Mouse (Mus musculus) kidney, embryonic 14.5 days (tissue): Measurements from ENCODE around the gene Sdccag8. TPM values are rescaled to one million over a fixed set of nuclear protein-coding genes. Genes with fewer than 3 reads are reported as not detected.

Experiments used
- ATAC-seq: fragments of 200-750 bp; cut with Nextera tagmentation; 2 replicates; pipeline ENCODE4 v1.8.0; 2017; ENCODE audit warnings: moderate number of reproducible peaks, mild to moderate bottlenecking, moderate TSS enrichment, moderate library complexity; ENCODE audit not compliant: low FRiP score, low TSS enrichment
- H3K27ac ChIP-seq: fragments of 300-500 bp; sonication (generic); 2 replicates; pipeline ENCODE4 v1.5.1; 2014; ENCODE audit warnings: low read depth, mild to moderate bottlenecking, low read length, moderate library complexity, mixed read lengths
- H3K27me3 ChIP-seq: fragments of 300-500 bp; sonication (generic); 2 replicates; pipeline ENCODE4 v1.6.1; 2014; ENCODE audit warnings: mild to moderate bottlenecking, low read length; ENCODE audit not compliant: control insufficient read depth, insufficient read depth
- H3K36me3 ChIP-seq: fragments of 300-500 bp; sonication (generic); 2 replicates; pipeline ENCODE4 v1.6.1; 2014; ENCODE audit warnings: low read length, mixed read lengths; ENCODE audit not compliant: control insufficient read depth, insufficient read depth
- H3K4me1 ChIP-seq: fragments of 300-500 bp; sonication (generic); 2 replicates; pipeline ENCODE4 v1.6.1; 2014; ENCODE audit warnings: low read length, mixed read lengths; ENCODE audit not compliant: control insufficient read depth, insufficient read depth
- H3K4me2 ChIP-seq: fragments of 300-500 bp; sonication (generic); replicated peaks from 2 replicates; pipeline ENCODE4 v1.6.1; 2014; ENCODE audit warnings: low read depth, mild to moderate bottlenecking, low read length
- H3K4me3 ChIP-seq: fragments of 300-500 bp; sonication (generic); 2 replicates; pipeline ENCODE4 v1.5.1; 2014; ENCODE audit warnings: mild to moderate bottlenecking, low read length
- H3K9ac ChIP-seq: fragments of 300-500 bp; sonication (generic); 2 replicates; pipeline ENCODE4 v1.6.1; 2014; ENCODE audit warnings: low read depth, mild to moderate bottlenecking, low read length, moderate library complexity
- H3K9me3 ChIP-seq: fragments of 300-500 bp; sonication (generic); 2 replicates; pipeline ENCODE4 v1.6.1; 2016; ENCODE audit warnings: low read length; ENCODE audit not compliant: control insufficient read depth
- WGBS: fragments of 180-500 bp; shearing (Covaris S2); extraction: QIAGEN DNeasy Blood & Tissue Kit; methylation state at CpG from one replicate; pipeline ENCODE4 v1.1.7; 2014; 5-methylcytosine and 5-hydroxymethylcytosine counted together
- microRNA counts: library from miRNA; unstranded; fragments of <30 nt; microRNA quantifications from one replicate; lab custom pipeline; 2017
- microRNA-seq: library from miRNA; unstranded; fragments of <30 nt; microRNA quantifications from one replicate; pipeline ENCODE4, GENCODE M21; 2016
- polyA plus RNA-seq: library from polyadenylated mRNA; unstranded; fragments of >200 nt; fragmentation: Nextera tagmentation; extraction: Ambion mirVana; gene quantifications from 2 replicates; pipeline ENCODE4 v1.2.1, GENCODE M21; 2014

The Sdccag8 gene
- polyA plus RNA-seq, 1 experiment from 2014 or later, result 17.0 TPM

DNA sequence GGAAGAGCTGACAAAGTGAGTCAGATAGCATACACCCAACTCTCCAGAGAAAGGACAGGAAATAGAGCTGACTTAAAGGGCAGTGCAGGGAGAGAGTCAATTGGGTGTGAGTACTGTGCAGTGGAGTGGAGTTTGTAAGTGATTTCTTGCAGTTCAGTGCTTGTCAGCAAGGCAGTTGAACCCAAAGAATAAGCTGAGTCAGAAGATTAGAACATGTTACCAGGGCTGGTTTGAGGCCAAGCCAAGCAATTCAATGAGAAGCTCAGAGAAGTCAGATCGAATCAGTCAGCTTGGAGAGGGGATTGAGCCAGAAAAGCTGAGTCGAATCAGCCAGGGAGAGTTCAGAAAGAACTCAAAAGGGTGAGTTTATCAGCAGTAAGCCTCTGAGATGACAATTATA lies 247.3 kb downstream of the Sdccag8 start:
- Histone ChIP-seq H3K9ac (no peak overlapping the region), H3K36me3 (no peaks in the 10 kb centered on the region; the same call in 1 of the 2 replicates), H3K27me3 (no peaks in the 10 kb centered on the region), H3K9me3 (no peaks in the 10 kb centered on the region), H3K4me1 (no peaks in the 10 kb centered on the region), H3K4me2 (no peak overlapping the region), H3K27ac (no peak overlapping the region), H3K4me3 (no peak overlapping the region)
- WGBS, result 96% methylated on average over 2 of the region's 2 CpGs
- ATAC-seq, result no peak

GRCm38 (mm10) chr1:177065732-177066131 lies 251.3 kb downstream of the Sdccag8 start:
- Histone ChIP-seq H3K36me3 (no peaks in the 10 kb centered on the region; the same call in 1 of the 2 replicates), H3K4me3 (no peak overlapping the region), H3K4me2 (no peak overlapping the region), H3K9me3 (no peaks in the 10 kb centered on the region), H3K4me1 (no peaks in the 10 kb centered on the region), H3K9ac (no peak overlapping the region), H3K27me3 (no peaks in the 10 kb centered on the region), H3K27ac (no peak overlapping the region)
- ATAC-seq, result no peak

DNA sequence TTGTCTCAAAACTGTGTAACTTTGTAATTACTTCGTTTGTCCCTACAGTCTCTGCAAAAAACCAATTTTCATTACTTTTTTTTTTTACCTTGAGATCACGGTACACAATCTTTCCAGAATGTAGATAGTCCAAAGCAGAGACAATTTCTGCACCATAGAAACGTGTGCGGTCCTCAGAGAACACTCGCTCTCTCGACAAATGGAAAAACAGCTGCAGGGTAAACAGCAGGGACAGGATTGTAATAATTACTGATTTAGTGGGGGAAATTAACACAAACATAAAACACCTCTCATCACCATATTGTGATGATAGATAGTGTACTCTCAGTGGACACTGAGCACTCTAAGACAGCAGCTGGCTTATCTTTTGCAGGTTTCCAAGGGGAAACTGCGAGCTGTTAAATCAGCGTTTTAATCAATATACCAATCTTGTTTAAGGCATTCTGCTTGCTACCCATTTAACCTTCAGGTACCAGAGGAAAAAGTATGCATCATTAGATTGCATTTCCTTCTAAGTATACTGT lies 252.7 kb downstream of the Sdccag8 start:
- Histone ChIP-seq H3K27me3 (no peaks in the 10 kb centered on the region), H3K9ac (no peak overlapping the region), H3K27ac (no peak overlapping the region), H3K36me3 (no peaks in the 10 kb centered on the region), H3K9me3 (no peaks in the 10 kb centered on the region), H3K4me3 (no peak overlapping the region), H3K4me1 (no peaks in the 10 kb centered on the region), H3K4me2 (no peak overlapping the region)
- ATAC-seq, result no peak
- 81% methylated on average over 8 of the region's 8 CpGs for WGBS

DNA sequence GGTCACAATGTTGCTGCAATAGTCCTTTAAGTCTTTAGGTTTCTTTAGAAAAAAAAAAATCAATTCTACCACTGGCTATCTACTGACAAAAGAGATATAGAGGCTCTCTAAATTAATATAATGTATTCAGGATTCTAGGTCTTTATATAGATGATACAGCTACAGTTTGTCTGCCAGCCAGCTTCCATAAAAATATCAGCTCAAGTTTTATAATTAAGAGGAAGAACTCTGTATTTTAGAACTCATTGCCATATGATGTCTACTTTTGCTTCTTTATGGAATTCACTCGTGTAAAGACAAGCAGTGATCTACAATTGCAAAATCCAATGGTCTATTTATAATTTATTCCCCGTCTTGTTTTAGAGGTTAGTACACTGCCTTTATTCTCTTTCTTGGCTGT lies 254.7 kb downstream of the Sdccag8 start:
- H3K4me1 ChIP-seq, result no peaks in the 10 kb centered on the region
- no peaks in the 10 kb centered on the region for H3K36me3 ChIP-seq
- no peak overlapping the region for H3K9ac ChIP-seq
- H3K27ac ChIP-seq, result no peak overlapping the region
- no peak overlapping the region for H3K4me2 ChIP-seq
- ATAC-seq, result no peak
- no peak overlapping the region for H3K4me3 ChIP-seq
- no peaks in the 10 kb centered on the region for H3K27me3 ChIP-seq
- WGBS, result 91% methylated on average over 2 of the region's 2 CpGs
- H3K9me3 ChIP-seq, result no peaks in the 10 kb centered on the region

MicroRNAs encoded within 50 kb of the gene (microRNA counts, 519-probe panel; counts per million panel counts)
- 4,992 counts per million, percentile 42 among the panel's probes with 10 or more counts for microRNA mmu-miR-350 (lab: Ali Mortazavi, UCI)

Small RNAs within 50 kb of the gene (microRNA-seq; reads per million reads assigned to microRNA genes)
- not detected for gene Gm25993
- gene Mir350, result 251 reads per million, percentile 66 among the genes with 10 or more reads in this experiment

Other genes starting within 250 kb of the Sdccag8 start
- 18.8 and 32.2 TPM in 2 replicates for gene Cep170, start 593 bp upstream of the Sdccag8 start, polyA plus RNA-seq